Mouse (Mus musculus) hindbrain, embryonic 15.5 days (tissue): Measurements from ENCODE around the gene Nsd2. TPM values are rescaled to one million over a fixed set of nuclear protein-coding genes. Genes with fewer than 3 reads are reported as not detected.

Experiments used
- ATAC-seq: fragments of 200-750 bp; cut with Nextera tagmentation; 2 replicates; pipeline ENCODE4 v1.8.0; 2017; ENCODE audit warnings: low read depth, moderate number of reproducible peaks, moderate TSS enrichment; ENCODE audit not compliant: low FRiP score
- H3K27ac ChIP-seq: fragments of 300-500 bp; sonication (generic); replicated peaks from 2 replicates; pipeline ENCODE4 v1.5.1; 2015; ENCODE audit warnings: mild to moderate bottlenecking, inconsistent platforms
- H3K27me3 ChIP-seq: fragments of 300-500 bp; sonication (generic); 2 replicates; pipeline ENCODE4 v1.6.1; 2015; ENCODE audit warnings: control low read depth, inconsistent platforms
- H3K36me3 ChIP-seq: fragments of 300-500 bp; sonication (generic); 2 replicates; pipeline ENCODE4 v1.6.1; 2015; ENCODE audit warnings: control low read depth, inconsistent platforms
- H3K4me1 ChIP-seq: fragments of 300-500 bp; sonication (generic); replicated peaks from 2 replicates; pipeline ENCODE4 v1.6.1; 2015; ENCODE audit warnings: control low read depth, inconsistent platforms
- H3K4me2 ChIP-seq: fragments of 300-500 bp; sonication (generic); 2 replicates; pipeline ENCODE4 v1.6.1; 2015; ENCODE audit warnings: moderate library complexity, mild to moderate bottlenecking, inconsistent platforms
- H3K4me3 ChIP-seq: fragments of 300-500 bp; sonication (generic); 2 replicates; pipeline ENCODE4 v1.5.1; 2015; ENCODE audit warnings: mild to moderate bottlenecking, inconsistent platforms
- H3K9ac ChIP-seq: fragments of 300-500 bp; sonication (generic); 2 replicates; pipeline ENCODE4 v1.6.1; 2015; ENCODE audit warnings: inconsistent platforms
- H3K9me3 ChIP-seq: fragments of 300-500 bp; sonication (generic); 2 replicates; pipeline ENCODE4 v1.6.1; 2016; ENCODE audit warnings: control low read depth, inconsistent platforms
- WGBS: fragments of 180-500 bp; shearing (Covaris S2); methylation state at CpG from one replicate; pipeline ENCODE4 v1.1.7; 2015; 5-methylcytosine and 5-hydroxymethylcytosine counted together
- polyA plus RNA-seq: library from polyadenylated mRNA; unstranded; fragments of >200 nt; fragmentation: Nextera tagmentation; extraction: Ambion mirVana; gene quantifications from 2 replicates; pipeline ENCODE4 v1.2.1, GENCODE M21; 2015

Nsd2 gene
- polyA plus RNA-seq, 1 experiment from 2014 or later: 67.4 TPM

GRCm38 (mm10) chr5:33820733-33821621 lies 452 bp downstream of the Nsd2 start:
- Histone ChIP-seq H3K4me1 (peaks cover 49% of the 10 kb centered on the region), H3K9ac (peak overlapping the region; percentile 92), H3K4me3 (peak overlapping the region; percentile 86), H3K4me2 (peak overlapping the region; percentile 83), H3K27ac (peak overlapping the region; percentile 98), H3K27me3 (no peaks in the 10 kb centered on the region), H3K9me3 (no peaks in the 10 kb centered on the region), H3K36me3 (no peaks in the 10 kb centered on the region)
- under 1% methylated on average over 102 of the region's 121 CpGs for WGBS
- ATAC-seq: peak; percentile 46

- H3K4me3 ChIP-seq: peak overlapping the region; percentile 86
- H3K27ac ChIP-seq: no peak overlapping the region; the same call in 1 of the 2 replicates
- ATAC-seq: no peak
- H3K4me2 ChIP-seq: peak overlapping the region; percentile 83
- H3K9me3 ChIP-seq: no peaks in the 10 kb centered on the region
- 32% methylated on average over 2 of the region's 2 CpGs for WGBS
- H3K27me3 ChIP-seq: no peaks in the 10 kb centered on the region
- no peaks in the 10 kb centered on the region for H3K36me3 ChIP-seq
- peak overlapping the region; percentile 92 for H3K9ac ChIP-seq
- peaks cover 55% of the 10 kb centered on the region for H3K4me1 ChIP-seq
These were observed 1.4 kb downstream of the Nsd2 start for GRCm38 (mm10) chr5:33821901-33822427.

- WGBS: 19% methylated on average over 3 of the region's 3 CpGs
- H3K9me3 ChIP-seq: no peaks in the 10 kb centered on the region
- H3K36me3 ChIP-seq: no peaks in the 10 kb centered on the region
- peaks cover 55% of the 10 kb centered on the region for H3K4me1 ChIP-seq
- H3K27ac ChIP-seq: no peak overlapping the region
- H3K9ac ChIP-seq: peak overlapping the region; percentile 92; the same call in 1 of the 2 replicates
- ATAC-seq: no peak
- peak overlapping the region; percentile 86 for H3K4me3 ChIP-seq
- H3K27me3 ChIP-seq: no peaks in the 10 kb centered on the region
- H3K4me2 ChIP-seq: peak overlapping the region; percentile 83
These were observed 1.9 kb downstream of the Nsd2 start for GRCm38 (mm10) chr5:33822456-33822855.

DNA sequence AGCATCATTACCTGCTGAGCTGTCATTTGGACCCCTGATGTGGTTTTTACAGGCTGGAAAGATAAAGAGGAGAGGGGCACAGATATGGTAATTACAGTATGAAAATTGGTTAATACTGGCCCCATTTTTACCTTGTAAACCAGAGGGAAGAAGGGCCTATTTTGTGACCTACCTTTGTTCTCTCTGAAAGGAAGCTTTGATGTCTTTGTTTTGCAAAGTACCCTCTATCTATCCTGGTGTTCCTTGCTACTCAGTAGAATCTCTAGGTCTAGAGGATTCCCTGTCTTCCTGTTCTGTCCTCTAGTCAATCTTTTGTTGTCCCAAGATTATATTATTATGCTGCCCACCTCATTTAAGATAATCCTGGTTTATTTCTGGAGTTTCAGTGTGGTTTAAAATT lies 5.5 kb downstream of the Nsd2 start:
- Histone ChIP-seq H3K36me3 (no peaks in the 10 kb centered on the region), H3K4me1 (peaks cover 49% of the 10 kb centered on the region), H3K9me3 (no peaks in the 10 kb centered on the region), H3K4me3 (no peak overlapping the region), H3K4me2 (no peak overlapping the region), H3K27me3 (no peaks in the 10 kb centered on the region), H3K9ac (no peak overlapping the region), H3K27ac (no peak overlapping the region)
- ATAC-seq: no peak

GRCm38 (mm10) chr5:33828107-33828506 lies 7.6 kb downstream of the Nsd2 start:
- H3K27me3 ChIP-seq: no peaks in the 10 kb centered on the region
- no peak overlapping the region for H3K27ac ChIP-seq
- H3K36me3 ChIP-seq: no peaks in the 10 kb centered on the region
- no peak overlapping the region for H3K4me3 ChIP-seq
- WGBS: 78% methylated on average over 8 of the region's 8 CpGs
- no peak overlapping the region for H3K9ac ChIP-seq
- H3K9me3 ChIP-seq: no peaks in the 10 kb centered on the region
- H3K4me1 ChIP-seq: peaks cover 35% of the 10 kb centered on the region
- H3K4me2 ChIP-seq: no peak overlapping the region
- ATAC-seq: no peak

DNA sequence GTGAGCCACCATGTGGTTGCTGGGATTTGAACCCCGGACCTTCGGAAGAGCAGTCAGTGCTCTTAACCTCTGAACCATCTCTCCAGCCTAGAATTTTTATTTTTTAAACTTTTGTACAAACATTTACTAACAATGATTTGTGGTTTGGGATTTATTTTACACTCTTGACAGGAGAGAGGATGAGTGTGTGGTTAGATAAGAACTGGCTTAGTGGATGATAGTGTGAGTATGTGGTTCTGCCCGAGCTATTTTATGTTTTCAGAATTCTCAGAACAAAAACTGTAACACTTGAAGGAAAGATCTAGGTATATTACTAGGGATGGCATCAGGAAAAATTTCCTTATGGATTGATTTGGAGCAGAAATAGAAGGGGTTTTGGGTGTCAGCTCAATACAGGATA lies 9.4 kb downstream of the Nsd2 start:
- no peaks in the 10 kb centered on the region for H3K9me3 ChIP-seq
- no peak overlapping the region for H3K9ac ChIP-seq
- WGBS: 95% methylated on average over 3 of the region's 3 CpGs
- no peak overlapping the region for H3K4me3 ChIP-seq
- no peak overlapping the region for H3K27ac ChIP-seq
- no peaks in the 10 kb centered on the region for H3K36me3 ChIP-seq
- no peak overlapping the region for H3K4me2 ChIP-seq
- ATAC-seq: no peak
- peaks cover 20% of the 10 kb centered on the region for H3K4me1 ChIP-seq
- H3K27me3 ChIP-seq: no peaks in the 10 kb centered on the region

- H3K4me3 ChIP-seq: no peak overlapping the region
- H3K9me3 ChIP-seq: no peaks in the 10 kb centered on the region
- H3K36me3 ChIP-seq: no peaks in the 10 kb centered on the region
- no peaks in the 10 kb centered on the region for H3K27me3 ChIP-seq
- no peak overlapping the region for H3K27ac ChIP-seq
- 81% methylated on average over 1 of the region's 1 CpGs for WGBS
- no peak for ATAC-seq
- no peak overlapping the region for H3K4me2 ChIP-seq
- H3K9ac ChIP-seq: no peak overlapping the region
- peaks cover 12% of the 10 kb centered on the region; the same call in 1 of the 2 replicates for H3K4me1 ChIP-seq
These were observed 10.3 kb downstream of the Nsd2 start for GRCm38 (mm10) chr5:33830832-33831231.

GRCm38 (mm10) chr5:33841331-33841730 lies 20.8 kb downstream of the Nsd2 start:
- H3K36me3 ChIP-seq: peaks cover 21% of the 10 kb centered on the region

DNA sequence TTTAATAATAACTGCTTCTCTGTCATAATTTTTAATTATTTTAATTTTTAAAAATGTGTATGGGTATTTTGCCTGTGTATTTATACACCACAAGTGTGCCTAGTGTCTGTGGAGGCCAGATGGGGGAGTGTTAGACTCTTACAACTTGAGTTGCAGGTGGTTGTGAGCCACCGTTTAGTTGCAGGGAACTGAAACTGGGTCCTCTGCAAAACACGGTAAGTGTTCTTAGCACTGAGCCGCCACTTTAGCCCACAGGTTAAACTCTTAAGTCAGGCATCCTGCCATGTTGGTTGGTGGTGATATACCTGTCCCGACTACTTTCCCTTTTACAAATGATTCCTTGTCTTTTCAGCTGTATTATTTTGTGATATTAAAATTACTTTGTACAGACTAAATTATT lies 22.0 kb downstream of the Nsd2 start:
- Histone ChIP-seq H3K9me3 (no peaks in the 10 kb centered on the region), H3K36me3 (peaks cover 27% of the 10 kb centered on the region), H3K27me3 (no peaks in the 10 kb centered on the region), H3K4me3 (no peak overlapping the region), H3K9ac (no peak overlapping the region), H3K4me1 (no peaks in the 10 kb centered on the region), H3K27ac (no peak overlapping the region), H3K4me2 (no peak overlapping the region)
- 89% methylated on average over 4 of the region's 4 CpGs for WGBS
- no peak for ATAC-seq

More at GRCm38 (mm10) chr5:33841331-33841730, 20.8 kb downstream of the Nsd2 start:
- Histone ChIP-seq H3K4me3 (no peak overlapping the region), H3K9ac (no peak overlapping the region), H3K27me3 (no peaks in the 10 kb centered on the region), H3K27ac (no peak overlapping the region), H3K4me2 (no peak overlapping the region), H3K9me3 (no peaks in the 10 kb centered on the region), H3K4me1 (no peaks in the 10 kb centered on the region)
- ATAC-seq: no peak
- 90% methylated on average over 1 of the region's 1 CpGs for WGBS

- no peak for ATAC-seq
- Histone ChIP-seq H3K27me3 (no peaks in the 10 kb centered on the region), H3K27ac (no peak overlapping the region), H3K9me3 (no peaks in the 10 kb centered on the region), H3K4me3 (no peak overlapping the region), H3K36me3 (peaks cover 21% of the 10 kb centered on the region), H3K4me2 (no peak overlapping the region), H3K4me1 (no peaks in the 10 kb centered on the region), H3K9ac (no peak overlapping the region)
- WGBS: 87% methylated on average over 4 of the region's 4 CpGs
These were observed 30.9 kb downstream of the Nsd2 start for GRCm38 (mm10) chr5:33851466-33851865.

DNA sequence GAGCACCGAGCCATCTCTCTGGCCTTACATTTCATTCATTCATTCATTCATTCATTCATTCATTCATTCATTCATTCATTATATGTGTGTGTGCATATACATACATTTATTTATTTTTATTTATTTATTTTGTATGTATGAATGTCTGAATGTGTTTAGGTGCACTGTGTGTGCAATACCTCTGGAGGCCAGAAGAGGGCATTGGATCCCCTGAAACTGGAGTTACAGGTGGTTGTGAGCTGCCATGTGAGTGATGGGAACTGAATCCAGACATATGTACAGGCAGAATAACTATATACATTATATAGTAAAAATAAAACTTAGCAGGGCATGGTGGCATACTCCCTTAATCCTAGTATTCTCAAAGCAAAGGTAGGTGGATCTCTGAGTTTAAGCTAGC lies 32.6 kb downstream of the Nsd2 start:
- no peaks in the 10 kb centered on the region for H3K9me3 ChIP-seq
- H3K4me2 ChIP-seq: no peak overlapping the region
- no peak overlapping the region for H3K4me3 ChIP-seq
- no peak for ATAC-seq
- WGBS: 93% methylated on average over 1 of the region's 1 CpGs
- peaks cover 30% of the 10 kb centered on the region for H3K36me3 ChIP-seq
- H3K9ac ChIP-seq: no peak overlapping the region
- no peaks in the 10 kb centered on the region for H3K4me1 ChIP-seq
- H3K27me3 ChIP-seq: no peaks in the 10 kb centered on the region
- no peak overlapping the region for H3K27ac ChIP-seq

DNA sequence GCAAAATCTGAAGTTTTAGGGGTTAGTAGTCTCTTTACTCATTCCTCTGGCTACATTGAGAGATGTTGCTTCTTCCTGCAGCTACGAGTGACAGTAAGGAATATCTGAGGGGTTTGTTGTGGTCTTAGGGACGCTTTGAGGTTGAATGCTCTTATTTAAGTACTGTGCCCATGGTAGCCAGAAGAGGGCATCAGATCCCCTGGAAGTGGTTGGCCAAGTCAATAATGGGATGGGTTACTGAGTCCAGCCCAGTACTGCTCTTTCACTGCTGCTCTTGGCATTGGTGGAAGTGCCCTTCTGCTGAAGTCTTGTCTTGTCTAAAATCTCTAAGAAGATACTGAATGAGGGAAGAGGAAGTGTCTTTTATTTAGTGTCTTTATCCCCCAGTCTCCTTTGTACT lies 33.5 kb downstream of the Nsd2 start:
- no peak overlapping the region for H3K4me2 ChIP-seq
- H3K9me3 ChIP-seq: no peaks in the 10 kb centered on the region

More for the DNA sequence above, 33.5 kb downstream of the Nsd2 start:
- ATAC-seq: no peak
- no peaks in the 10 kb centered on the region for H3K4me1 ChIP-seq
- no peaks in the 10 kb centered on the region for H3K27me3 ChIP-seq
- H3K27ac ChIP-seq: no peak overlapping the region
- no peak overlapping the region for H3K9ac ChIP-seq
- 77% methylated on average over 2 of the region's 2 CpGs for WGBS
- H3K4me3 ChIP-seq: no peak overlapping the region
- peaks cover 35% of the 10 kb centered on the region for H3K36me3 ChIP-seq
